Mouse (Mus musculus): ENCODE results near the gene Gm17622.

DNA sequence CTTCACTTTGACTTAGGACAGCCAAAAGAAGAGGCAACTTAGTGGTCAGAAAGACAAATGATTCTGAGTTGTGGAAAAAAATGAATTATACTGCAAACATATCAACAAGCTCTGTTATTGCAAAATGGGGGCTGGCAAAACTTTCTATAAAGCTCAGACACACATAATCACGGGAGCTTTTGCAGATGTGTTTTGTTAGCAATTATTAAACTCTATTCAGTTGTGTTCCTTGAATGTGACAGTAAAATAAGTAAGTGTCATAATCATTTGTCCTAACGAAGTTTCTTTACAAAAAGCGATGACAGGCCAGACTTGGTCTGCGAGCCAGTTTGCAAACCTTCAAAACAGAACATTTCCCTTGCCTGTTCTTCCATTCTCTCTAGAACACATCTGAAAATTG is 17.0 kb downstream of the Gm17622 start:
- TF ChIP-seq CTCF (conservative IDR thresholded peaks at IDR 0.05; ENCODE audit: low read length), result no peak
- TF ChIP-seq POU5F1 (IDR thresholded peaks at IDR 0.05; ENCODE audit: borderline replicate concordance, low read length), result no peak
- TF ChIP-seq NANOG (IDR thresholded peaks at IDR 0.05; ENCODE audit: borderline replicate concordance, low read length), result no peak

All from E14TG2a.4 (cell line).